Mouse (Mus musculus) erythroblast, embryonic 14.5 days (primary cell): ENCODE data around the gene Chd1l. TPM values are rescaled to one million over a fixed set of nuclear protein-coding genes. Genes with fewer than 3 reads are reported as not detected.

Experiments used
- H3K27me3 ChIP-seq: 2 replicates; pipeline ENCODE4 v1.6.1; 2012; ENCODE audit warnings: inconsistent platforms; ENCODE audit not compliant: control insufficient read depth
- H3K36me3 ChIP-seq: 2 replicates; pipeline ENCODE4 v1.6.1; 2012; ENCODE audit warnings: mild to moderate bottlenecking, inconsistent platforms; ENCODE audit not compliant: control insufficient read depth
- H3K4me1 ChIP-seq: 2 replicates; pipeline ENCODE4 v1.6.1; 2012; ENCODE audit warnings: inconsistent platforms; ENCODE audit not compliant: control insufficient read depth
- H3K4me3 ChIP-seq: replicated peaks from 2 replicates; pipeline ENCODE3; 2012; ENCODE audit warnings: moderate library complexity, mild to moderate bottlenecking, inconsistent platforms
- H3K9me3 ChIP-seq: 2 replicates; pipeline ENCODE4 v1.6.1; 2012; ENCODE audit warnings: low read length, inconsistent platforms, mixed read lengths; ENCODE audit not compliant: control insufficient read depth
- GATA1 ChIP-seq: IDR thresholded peaks from 2 replicates; pipeline ENCODE4 v1.6.1; 2012; ENCODE audit warnings: low read length, inconsistent platforms, mixed read lengths
- TAL1 ChIP-seq: IDR thresholded peaks from 3 replicates; pipeline ENCODE4 v1.6.1; 2012; ENCODE audit warnings: low read length, inconsistent platforms, mixed read lengths
- polyA plus RNA-seq: library from polyadenylated mRNA; stranded (reverse); fragments of >175 nt; gene quantifications from 2 replicates; pipeline ENCODE4 v1.2.3, GENCODE M21; 2012

Gene Chd1l
- polyA plus RNA-seq, 1 experiment: 0.50 TPM

GRCm38 (mm10) chr3:97519883-97520282, 90.1 kb downstream of the Chd1l start:
- Histone ChIP-seq H3K36me3 (no peaks in the 10 kb centered on the region), H3K9me3 (peaks cover 55% of the 10 kb centered on the region), H3K4me3 (no peak overlapping the region), H3K27me3 (no peaks in the 10 kb centered on the region), H3K4me1 (no peaks in the 10 kb centered on the region)
- no peak for TF ChIP-seq GATA1

- TF ChIP-seq TAL1 (no peak), GATA1 (no peak)
- H3K27me3 ChIP-seq: no peaks in the 10 kb centered on the region
- H3K9me3 ChIP-seq: peaks cover 15% of the 10 kb centered on the region
- H3K36me3 ChIP-seq: no peaks in the 10 kb centered on the region
- H3K4me1 ChIP-seq: no peaks in the 10 kb centered on the region
- H3K4me3 ChIP-seq: no peak overlapping the region
These were observed 97.7 kb downstream of the Chd1l start for GRCm38 (mm10) chr3:97512296-97512695.

Other genes with a start within 250 kb of the Chd1l start
- gene Olfr1402, start 188.2 kb downstream of the Chd1l start, polyA plus RNA-seq: not detected in 2 replicates
- gene Fmo5, start 18.6 kb upstream of the Chd1l start, polyA plus RNA-seq: 0.03 TPM in 1 of 2 replicates, not detected in the other
- gene Prkab2, start 48.0 kb upstream of the Chd1l start, polyA plus RNA-seq: 0.01 TPM in 1 of 2 replicates, not detected in the other
- not detected in 2 replicates for gene Gm17651, start 64.5 kb upstream of the Chd1l start, polyA plus RNA-seq